Mouse (Mus musculus) megakaryocyte, embryonic 14.5 days (primary cell): Measurements from ENCODE around the gene Nceh1.

Experiments used
- FLI1 ChIP-seq: IDR thresholded peaks from 2 replicates; pipeline ENCODE4 v1.6.1; 2012; ENCODE audit warnings: low read length, inconsistent platforms, mixed read lengths
- GATA1 ChIP-seq: IDR thresholded peaks from 3 replicates; pipeline ENCODE4 v1.6.1; 2012; ENCODE audit warnings: mixed read lengths, low read length, inconsistent platforms, borderline replicate concordance

- TF ChIP-seq GATA1 (no peak), FLI1 (no peak)
Observed at GRCm38 (mm10) chr3:27188386-27188785, 5.6 kb downstream of the Nceh1 start.
